Mouse (Mus musculus): ENCODE data around the gene Manba. TPM values are rescaled to one million over a fixed set of nuclear protein-coding genes. Genes with fewer than 3 reads are reported as not detected.
"Not testable (repeated sequence)": the region's sequence is repeated elsewhere in the genome, so short reads cannot be mapped to it uniquely, and the experiment has no call there.

The Manba gene
- polyA plus RNA-seq, 1 experiment: 5.1 TPM

DNA sequence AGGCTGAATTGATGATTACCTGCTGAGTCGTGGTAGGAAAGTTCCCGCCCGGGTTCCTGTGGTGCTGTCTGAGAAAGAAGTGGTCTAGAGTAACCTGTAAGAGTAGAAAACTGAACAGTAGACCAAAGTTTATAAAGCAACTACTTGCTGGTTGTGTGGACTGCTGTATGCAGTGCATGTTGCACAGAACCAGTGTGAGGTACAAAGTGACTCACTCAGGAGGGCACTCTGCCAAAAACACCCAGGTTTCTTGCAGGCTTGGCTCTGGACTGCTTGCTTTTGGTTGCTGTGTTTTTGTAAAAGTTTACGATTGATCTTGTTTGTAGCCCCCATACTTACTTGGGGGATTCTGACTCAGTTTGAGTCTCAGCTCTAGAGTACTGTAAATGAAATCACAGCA lies 15.4 kb upstream of the Manba start:
- no peaks in the 10 kb centered on the region for H3K4me1 ChIP-seq (ENCODE audit: control insufficient read depth, insufficient read depth, insufficient read length)
- 42% methylated on average over 4 of the region's 4 CpGs for WGBS
- no peak overlapping the region for H3K4me3 ChIP-seq (ENCODE audit: extremely low read depth, insufficient read depth, insufficient read length)
- no peak for TF ChIP-seq CTCF (IDR thresholded peaks at IDR 0.05; ENCODE audit: extremely low read depth, insufficient read depth, insufficient read length, insufficient replicate concordance)
- no peak for TF ChIP-seq POLR2A (IDR thresholded peaks at IDR 0.05; ENCODE audit: low read depth, low read length)
- no peak overlapping the region for H3K27ac ChIP-seq (ENCODE audit: insufficient read depth, low read length)
- DNase-seq (ENCODE audit: low read depth in 1 of 2, low spot score in 2 of 2): no peak
- no peaks in the 10 kb centered on the region for H3K36me3 ChIP-seq (ENCODE audit: control insufficient read depth, insufficient read depth, low read length)
- no peaks in the 10 kb centered on the region for H3K27me3 ChIP-seq (ENCODE audit: control insufficient read depth, insufficient read depth, low read length)

DNA sequence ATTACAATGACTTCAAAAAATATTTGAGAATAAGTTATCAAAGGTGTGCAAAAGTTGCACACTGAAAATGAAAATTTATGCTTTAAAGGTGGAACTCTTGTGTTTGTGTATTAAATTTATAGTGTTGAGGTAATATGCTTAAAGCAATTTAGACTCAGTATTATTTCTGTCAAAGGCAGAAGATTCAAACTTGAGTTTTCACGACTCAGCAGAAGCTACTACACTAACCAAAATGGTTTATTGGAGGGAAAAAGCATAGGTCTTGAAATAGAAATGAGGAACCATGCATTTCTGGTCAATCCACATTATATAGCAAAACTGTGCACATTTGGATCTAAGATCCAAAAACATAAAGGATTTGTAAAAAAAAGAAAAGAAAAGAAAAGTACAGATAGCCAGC lies 14.6 kb upstream of the Manba start:
- Histone ChIP-seq H3K4me1 (ENCODE audit: control insufficient read depth, insufficient read depth, insufficient read length) (no peaks in the 10 kb centered on the region), H3K27ac (ENCODE audit: insufficient read depth, low read length) (no peak overlapping the region), H3K27me3 (ENCODE audit: control insufficient read depth, insufficient read depth, low read length) (no peaks in the 10 kb centered on the region), H3K36me3 (ENCODE audit: control insufficient read depth, insufficient read depth, low read length) (no peaks in the 10 kb centered on the region), H3K4me3 (ENCODE audit: extremely low read depth, insufficient read depth, insufficient read length) (no peak overlapping the region)
- no peak for TF ChIP-seq POLR2A (IDR thresholded peaks at IDR 0.05; ENCODE audit: low read depth, low read length)
- TF ChIP-seq CTCF (IDR thresholded peaks at IDR 0.05; ENCODE audit: extremely low read depth, insufficient read depth, insufficient read length, insufficient replicate concordance): no peak
- 5% methylated on average over 1 of the region's 1 CpGs for WGBS
- DNase-seq (ENCODE audit: low read depth in 1 of 2, low spot score in 2 of 2): no peak

DNA sequence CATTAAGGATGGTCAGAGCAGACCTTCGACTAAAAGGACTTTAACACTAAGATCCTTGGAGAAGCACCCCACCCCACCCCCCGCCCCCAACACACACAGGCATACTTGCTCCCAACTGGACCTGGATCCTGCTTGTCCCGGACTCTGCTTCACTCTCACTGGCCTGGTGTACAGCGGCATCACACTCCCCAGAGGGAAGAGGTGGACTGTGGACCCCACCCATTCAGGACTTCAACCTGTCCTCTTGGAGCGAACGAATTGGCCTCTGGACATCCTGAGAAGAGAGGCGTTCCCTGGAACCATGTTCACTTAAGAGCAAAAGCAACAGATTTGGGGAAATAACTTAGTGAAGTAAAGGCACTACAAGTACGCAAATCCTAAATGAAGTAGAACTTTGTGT lies 10.4 kb upstream of the Manba start:
- Histone ChIP-seq H3K4me1 (ENCODE audit: control insufficient read depth, insufficient read depth, insufficient read length) (no peaks in the 10 kb centered on the region), H3K27ac (ENCODE audit: insufficient read depth, low read length) (no peak overlapping the region), H3K27me3 (ENCODE audit: control insufficient read depth, insufficient read depth, low read length) (no peaks in the 10 kb centered on the region), H3K36me3 (ENCODE audit: control insufficient read depth, insufficient read depth, low read length) (no peaks in the 10 kb centered on the region), H3K4me3 (ENCODE audit: extremely low read depth, insufficient read depth, insufficient read length) (no peak overlapping the region)
- whole genome bisulfite sequencing: 92% methylated on average over 8 of the region's 8 CpGs
- TF ChIP-seq POLR2A (IDR thresholded peaks at IDR 0.05; ENCODE audit: low read depth, low read length) (no peak), CTCF (IDR thresholded peaks at IDR 0.05; ENCODE audit: extremely low read depth, insufficient read depth, insufficient read length, insufficient replicate concordance) (no peak)
- DNase-seq (ENCODE audit: low read depth in 1 of 2, low spot score in 2 of 2): no peak

DNA sequence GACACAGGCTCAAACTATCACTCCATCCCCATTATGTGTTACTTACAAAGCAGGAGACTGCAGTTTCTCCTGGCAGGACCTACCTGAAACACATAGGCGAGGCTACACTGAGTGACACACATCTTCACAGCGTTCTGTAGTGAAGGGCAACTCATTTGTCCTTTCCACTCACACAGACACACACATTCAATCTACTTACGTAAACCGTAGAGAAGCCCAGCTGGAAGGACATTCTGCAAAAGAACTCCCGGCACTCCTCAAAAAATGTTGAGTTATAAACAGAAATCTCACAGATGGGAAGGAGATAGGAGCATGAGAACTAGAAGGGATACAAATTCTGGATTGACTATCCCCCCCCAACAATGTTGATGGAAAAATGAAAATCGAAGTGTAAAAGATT lies 9.1 kb upstream of the Manba start:
- no peak overlapping the region for H3K4me3 ChIP-seq (ENCODE audit: extremely low read depth, insufficient read depth, insufficient read length)
- H3K27me3 ChIP-seq (ENCODE audit: control insufficient read depth, insufficient read depth, low read length): no peaks in the 10 kb centered on the region
- DNase-seq (ENCODE audit: low read depth in 1 of 2, low spot score in 2 of 2): no peak
- no peaks in the 10 kb centered on the region for H3K36me3 ChIP-seq (ENCODE audit: control insufficient read depth, insufficient read depth, low read length)
- TF ChIP-seq CTCF (IDR thresholded peaks at IDR 0.05; ENCODE audit: extremely low read depth, insufficient read depth, insufficient read length, insufficient replicate concordance) (no peak), POLR2A (IDR thresholded peaks at IDR 0.05; ENCODE audit: low read depth, low read length) (no peak)
- WGBS: 88% methylated on average over 6 of the region's 6 CpGs
- no peak overlapping the region for H3K27ac ChIP-seq (ENCODE audit: insufficient read depth, low read length)
- H3K4me1 ChIP-seq (ENCODE audit: control insufficient read depth, insufficient read depth, insufficient read length): no peaks in the 10 kb centered on the region

DNA sequence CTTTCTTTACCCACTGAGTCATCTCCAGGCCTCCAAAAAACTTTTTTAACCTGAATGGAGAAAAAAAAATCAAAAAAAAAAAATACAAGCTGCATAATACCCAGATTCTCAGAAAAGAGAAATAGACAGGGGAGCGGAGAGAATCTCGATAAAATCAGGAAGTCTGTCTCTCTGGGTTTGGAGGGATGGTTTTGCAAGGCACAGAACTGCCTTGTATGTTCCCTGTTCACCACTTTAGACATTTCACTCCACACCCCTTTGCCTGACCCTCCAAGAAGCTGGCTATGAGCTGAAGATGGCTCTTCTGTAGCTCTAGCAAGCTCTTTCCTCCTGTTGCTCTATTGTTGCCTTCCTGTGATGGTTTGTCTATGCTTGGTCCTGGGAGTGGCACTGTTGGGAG lies 8.4 kb upstream of the Manba start:
- no peaks in the 10 kb centered on the region for H3K27me3 ChIP-seq (ENCODE audit: control insufficient read depth, insufficient read depth, low read length)
- TF ChIP-seq POLR2A (IDR thresholded peaks at IDR 0.05; ENCODE audit: low read depth, low read length) (no peak), CTCF (IDR thresholded peaks at IDR 0.05; ENCODE audit: extremely low read depth, insufficient read depth, insufficient read length, insufficient replicate concordance) (no peak)
- 29% methylated on average over 2 of the region's 2 CpGs for WGBS

DNA sequence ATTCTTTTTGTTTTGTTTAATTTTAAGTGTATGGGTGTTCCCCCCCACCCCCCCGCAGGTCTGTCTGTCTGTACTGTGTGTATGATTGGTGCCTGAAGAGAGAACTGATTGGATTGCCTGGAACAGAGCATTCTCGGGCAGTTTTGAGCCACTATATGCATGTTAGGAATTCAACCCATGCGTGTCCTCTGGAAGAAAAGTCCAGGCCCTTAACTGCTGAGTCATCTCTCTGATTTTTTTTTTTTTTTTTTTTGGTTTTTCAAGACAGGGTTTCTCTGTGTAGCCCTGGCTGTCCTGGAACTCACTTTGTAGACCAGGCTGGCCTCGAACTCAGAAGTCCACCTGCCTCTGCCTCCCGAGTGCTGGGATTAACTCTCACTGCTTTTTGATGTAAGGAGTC lies 6.3 kb upstream of the Manba start:
- H3K36me3 ChIP-seq (ENCODE audit: control insufficient read depth, insufficient read depth, low read length); H3K4me3 ChIP-seq (ENCODE audit: extremely low read depth, insufficient read depth, insufficient read length); H3K27me3 ChIP-seq (ENCODE audit: control insufficient read depth, insufficient read depth, low read length); DNase-seq (ENCODE audit: low read depth in 1 of 2, low spot score in 2 of 2); H3K27ac ChIP-seq (ENCODE audit: insufficient read depth, low read length); H3K4me1 ChIP-seq (ENCODE audit: control insufficient read depth, insufficient read depth, insufficient read length): not testable (repeated sequence)
- WGBS: 83% methylated on average over 5 of the region's 5 CpGs

More for the DNA sequence above, 8.4 kb upstream of the Manba start:
- Histone ChIP-seq H3K36me3 (ENCODE audit: control insufficient read depth, insufficient read depth, low read length) (no peaks in the 10 kb centered on the region), H3K4me3 (ENCODE audit: extremely low read depth, insufficient read depth, insufficient read length) (no peak overlapping the region), H3K27ac (ENCODE audit: insufficient read depth, low read length) (no peak overlapping the region), H3K4me1 (ENCODE audit: control insufficient read depth, insufficient read depth, insufficient read length) (no peaks in the 10 kb centered on the region)
- no peak for DNase-seq (ENCODE audit: low read depth in 1 of 2, low spot score in 2 of 2)

DNA sequence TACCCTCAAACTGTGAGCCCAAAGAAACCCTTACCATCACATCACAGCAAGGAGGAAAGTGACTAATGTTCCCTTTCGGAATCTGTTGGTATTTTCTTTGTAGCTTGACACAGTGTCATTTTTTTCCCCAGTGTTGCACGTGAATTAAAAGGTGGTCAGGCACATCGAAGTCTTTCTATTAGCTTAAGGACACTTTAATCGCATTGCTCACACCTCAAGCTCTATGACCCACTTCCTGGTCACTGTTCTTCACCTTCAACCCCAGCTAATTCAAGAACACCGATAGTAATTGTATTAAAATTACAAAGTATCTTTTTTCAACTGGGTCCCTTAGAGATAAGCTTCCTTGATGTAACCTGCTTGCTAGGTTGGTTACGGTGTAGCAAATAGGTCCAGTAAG lies 4.6 kb upstream of the Manba start:
- 94% methylated on average over 6 of the region's 6 CpGs for WGBS
- Histone ChIP-seq H3K27me3 (ENCODE audit: control insufficient read depth, insufficient read depth, low read length) (no peaks in the 10 kb centered on the region), H3K27ac (ENCODE audit: insufficient read depth, low read length) (no peak overlapping the region), H3K4me1 (ENCODE audit: control insufficient read depth, insufficient read depth, insufficient read length) (peaks cover 3% of the 10 kb centered on the region; the same call in 1 of the 2 replicates), H3K36me3 (ENCODE audit: control insufficient read depth, insufficient read depth, low read length) (no peaks in the 10 kb centered on the region), H3K4me3 (ENCODE audit: extremely low read depth, insufficient read depth, insufficient read length) (no peak overlapping the region)
- DNase-seq (ENCODE audit: low read depth in 1 of 2, low spot score in 2 of 2): no peak
- TF ChIP-seq CTCF (IDR thresholded peaks at IDR 0.05; ENCODE audit: extremely low read depth, insufficient read depth, insufficient read length, insufficient replicate concordance): no peak
- TF ChIP-seq POLR2A (IDR thresholded peaks at IDR 0.05; ENCODE audit: low read depth, low read length): no peak

Measured in spleen, adult 2 months (tissue).